Comparison of ENCODE assay signal across 10 mouse cellular contexts in genomic region chr6:23248313-23249052, GRCm38 (mm10). TPM values are rescaled to one million over a fixed set of nuclear protein-coding genes. Genes with fewer than 3 reads are reported as not detected.
DNase-seq lines count a peak whose midpoint lies in the region; ATAC-seq lines count a peak whose summit lies in the region.
"Had no signal": no experiment of that assay in that cellular context is flagged by ENCODE, and none has a peak within 500 bp of the region (broad histone marks: within the 10 kb centered on the region; RNA-seq: fewer than 3 reads in every experiment).

Fezf1 (minus strand) TSS chr6:23248362.

- no peaks in the 10 kb centered on the region for H3K9me3 ChIP-seq in heart, embryonic 16.5 days (replicated peaks; ENCODE audit: control insufficient read depth, low read length)
- H3K9me3 ChIP-seq in hindbrain, embryonic 15.5 days = no peaks in the 10 kb centered on the region
- H3K9me3 ChIP-seq in midbrain, embryonic 15.5 days = no peaks in the 10 kb centered on the region

- WGBS in heart, embryonic 16.5 days = under 1% methylated on average over 31 of the region's 31 CpGs
- 2% methylated on average over 31 of the region's 31 CpGs for WGBS in hindbrain, embryonic 15.5 days
- WGBS in midbrain, embryonic 15.5 days = under 1% methylated on average over 31 of the region's 31 CpGs

- no peak within 1 kb of the TSS for H3K9ac ChIP-seq in heart, embryonic 16.5 days (ENCODE audit: low read length)
- H3K9ac ChIP-seq in hindbrain, embryonic 15.5 days = no peak within 1 kb of the TSS
- H3K9ac ChIP-seq in midbrain, embryonic 15.5 days = no peak within 1 kb of the TSS

- no peaks in the 10 kb centered on the region for H3K36me3 ChIP-seq in heart, embryonic 16.5 days (ENCODE audit: control insufficient read depth, insufficient read depth)
- H3K36me3 ChIP-seq in hindbrain, embryonic 15.5 days = no peaks in the 10 kb centered on the region
- no peaks in the 10 kb centered on the region for H3K36me3 ChIP-seq in midbrain, embryonic 15.5 days (replicated peaks)

- peak within 1 kb of the TSS; percentile 69 for H3K4me2 ChIP-seq in heart, embryonic 16.5 days (ENCODE audit: low read depth, low read length)
- H3K4me2 ChIP-seq in hindbrain, embryonic 15.5 days = peak within 1 kb of the TSS; percentile 52
- H3K4me2 ChIP-seq in midbrain, embryonic 15.5 days = peak within 1 kb of the TSS; percentile 56

- H3K4me1 ChIP-seq in heart, embryonic 16.5 days (ENCODE audit: control insufficient read depth, insufficient read depth, low read length) = peaks cover 12% of the 10 kb centered on the region
- peaks cover 5% of the 10 kb centered on the region for H3K4me1 ChIP-seq in hindbrain, embryonic 15.5 days (replicated peaks)
- peaks cover 17% of the 10 kb centered on the region for H3K4me1 ChIP-seq in midbrain, embryonic 15.5 days

- no peak for DNase-seq in heart, adult 18-20 months
- peak; percentile 62 for DNase-seq in embryo, embryonic 10 days (ENCODE audit: low spot score)
- no peak for DNase-seq in frontal cortex, postnatal 14 days (ENCODE audit: low spot score in 2 of 2)
- no peak for DNase-seq in natural killer cell, adult 2 months (ENCODE audit: low spot score in 2 of 2)
- no peak for DNase-seq in urinary bladder, postnatal 4 days (ENCODE audit: low spot score in 2 of 2)

- ATAC-seq in heart, embryonic 16.5 days (replicated peaks; ENCODE audit: extremely low read depth, insufficient read depth, low FRiP score) = no peak
- no peak for ATAC-seq in hindbrain, embryonic 15.5 days (ENCODE audit: low FRiP score, low read depth)
- ATAC-seq in midbrain, embryonic 15.5 days (replicated peaks) = no peak
- ATAC-seq: CD4-positive, CD25-positive, alpha-beta regulatory T cell, adult 4 months had no signal

- peaks cover 84% of the 10 kb centered on the region for H3K27me3 ChIP-seq in heart, embryonic 16.5 days (ENCODE audit: control insufficient read depth, insufficient read depth, low read length)
- H3K27me3 ChIP-seq in hindbrain, embryonic 15.5 days = peaks cover 71% of the 10 kb centered on the region
- H3K27me3 ChIP-seq in midbrain, embryonic 15.5 days (replicated peaks) = peaks cover 66% of the 10 kb centered on the region

- no peak within 1 kb of the TSS for H3K27ac ChIP-seq in heart, embryonic 16.5 days (ENCODE audit: low read length)
- H3K27ac ChIP-seq in hindbrain, embryonic 15.5 days (replicated peaks) = no peak within 1 kb of the TSS
- H3K27ac ChIP-seq in midbrain, embryonic 15.5 days = no peak within 1 kb of the TSS

- peak within 1 kb of the TSS; percentile 52 for H3K4me3 ChIP-seq in heart, embryonic 16.5 days (ENCODE audit: low read length)
- peak within 1 kb of the TSS; percentile 32; the same call in 1 of the 2 replicates for H3K4me3 ChIP-seq in hindbrain, embryonic 15.5 days
- H3K4me3 ChIP-seq in midbrain, embryonic 15.5 days = peak within 1 kb of the TSS; percentile 36

RNA-seq across cellular contexts. Expression of gene Fezf1, which starts in this region (rescaled TPM):
- polyA plus RNA-seq in heart, embryonic 16.5 days (2015; fragmentation: Nextera tagmentation; extraction: Ambion mirVana) = not detected in 2 replicates
- total RNA-seq in heart, adult 18-20 months (2021) = not detected
- not detected in 2 replicates for polyA plus RNA-seq in hindbrain, embryonic 15.5 days (2015; fragmentation: Nextera tagmentation; extraction: Ambion mirVana)
- 2.2 and 6.3 TPM in 2 replicates for polyA plus RNA-seq in midbrain, embryonic 15.5 days (2015; fragmentation: Nextera tagmentation; extraction: Ambion mirVana)
- total RNA-seq: neutrophil, adult 5-6 weeks had no signal
- polyA plus RNA-seq: CD4-positive, CD25-positive, alpha-beta regulatory T cell, adult 4 months had no signal
